Mouse (Mus musculus): ENCODE results near the gene Pdilt. TPM values are rescaled to one million over a fixed set of nuclear protein-coding genes. Genes with fewer than 3 reads are reported as not detected.

Pdilt gene
- polyA plus RNA-seq, 1 experiment from 2014 or later: not detected

- no peak overlapping the region for H3K4me2 ChIP-seq (replicated peaks)
- no peak overlapping the region for H3K9ac ChIP-seq
- H3K27me3 ChIP-seq: no peaks in the 10 kb centered on the region
- 70% methylated on average over 2 of the region's 2 CpGs for WGBS
- H3K4me3 ChIP-seq: no peak overlapping the region
- H3K4me1 ChIP-seq: no peaks in the 10 kb centered on the region
- H3K36me3 ChIP-seq: no peaks in the 10 kb centered on the region
- ATAC-seq (ENCODE audit: insufficient number of reproducible peaks, insufficient read depth, low FRiP score, low TSS enrichment): no peak
- H3K9me3 ChIP-seq: no peaks in the 10 kb centered on the region
- H3K27ac ChIP-seq: no peak overlapping the region
Measured at GRCm38 (mm10) chr7:119527548-119527947, 4.3 kb upstream of the Pdilt start.

- 89% methylated on average over 1 of the region's 1 CpGs for WGBS
- H3K27ac ChIP-seq: no peak overlapping the region
- H3K27me3 ChIP-seq: no peaks in the 10 kb centered on the region
- H3K9ac ChIP-seq: no peak overlapping the region
- no peak overlapping the region for H3K4me3 ChIP-seq
- no peaks in the 10 kb centered on the region for H3K4me1 ChIP-seq
- no peaks in the 10 kb centered on the region for H3K9me3 ChIP-seq
- no peaks in the 10 kb centered on the region for H3K36me3 ChIP-seq
- ATAC-seq (ENCODE audit: insufficient number of reproducible peaks, insufficient read depth, low FRiP score, low TSS enrichment): no peak
- no peak overlapping the region for H3K4me2 ChIP-seq (replicated peaks)
Measured at GRCm38 (mm10) chr7:119527135-119527534, 3.8 kb upstream of the Pdilt start.

- Histone ChIP-seq H3K4me2 (replicated peaks) (no peak overlapping the region), H3K4me3 (no peak overlapping the region), H3K27ac (no peak overlapping the region), H3K4me1 (no peaks in the 10 kb centered on the region), H3K9ac (no peak overlapping the region), H3K9me3 (no peaks in the 10 kb centered on the region), H3K27me3 (no peaks in the 10 kb centered on the region), H3K36me3 (no peaks in the 10 kb centered on the region)
- ATAC-seq (ENCODE audit: insufficient number of reproducible peaks, insufficient read depth, low FRiP score, low TSS enrichment): no peak
- 71% methylated on average over 13 of the region's 13 CpGs for WGBS
Measured at GRCm38 (mm10) chr7:119526486-119526885, 3.2 kb upstream of the Pdilt start.

- Histone ChIP-seq H3K27me3 (no peaks in the 10 kb centered on the region), H3K4me2 (replicated peaks) (no peak overlapping the region), H3K27ac (no peak overlapping the region), H3K4me1 (no peaks in the 10 kb centered on the region), H3K9me3 (no peaks in the 10 kb centered on the region), H3K9ac (no peak overlapping the region), H3K36me3 (no peaks in the 10 kb centered on the region), H3K4me3 (no peak overlapping the region)
- 43% methylated on average over 2 of the region's 2 CpGs for WGBS
- no peak for ATAC-seq (ENCODE audit: insufficient number of reproducible peaks, insufficient read depth, low FRiP score, low TSS enrichment)
Measured at GRCm38 (mm10) chr7:119525881-119526281, 2.6 kb upstream of the Pdilt start.

GRCm38 (mm10) chr7:119522385-119522784, 904 bp downstream of the Pdilt start:
- Histone ChIP-seq H3K27ac (no peak overlapping the region), H3K4me1 (no peaks in the 10 kb centered on the region), H3K36me3 (no peaks in the 10 kb centered on the region), H3K9ac (no peak overlapping the region), H3K4me2 (replicated peaks) (no peak overlapping the region), H3K4me3 (no peak overlapping the region), H3K27me3 (no peaks in the 10 kb centered on the region), H3K9me3 (no peaks in the 10 kb centered on the region)
- 65% methylated on average over 1 of the region's 1 CpGs for WGBS
- no peak for ATAC-seq (ENCODE audit: insufficient number of reproducible peaks, insufficient read depth, low FRiP score, low TSS enrichment)

- Histone ChIP-seq H3K4me2 (replicated peaks) (no peak overlapping the region), H3K4me1 (no peaks in the 10 kb centered on the region), H3K9ac (no peak overlapping the region), H3K27me3 (no peaks in the 10 kb centered on the region), H3K27ac (no peak overlapping the region), H3K36me3 (no peaks in the 10 kb centered on the region), H3K9me3 (no peaks in the 10 kb centered on the region), H3K4me3 (no peak overlapping the region)
- ATAC-seq (ENCODE audit: insufficient number of reproducible peaks, insufficient read depth, low FRiP score, low TSS enrichment): no peak
- 83% methylated on average over 3 of the region's 3 CpGs for WGBS
Measured at GRCm38 (mm10) chr7:119521816-119522215, 1.5 kb downstream of the Pdilt start.

GRCm38 (mm10) chr7:119519654-119520053, 3.6 kb downstream of the Pdilt start:
- Histone ChIP-seq H3K36me3 (no peaks in the 10 kb centered on the region), H3K4me1 (no peaks in the 10 kb centered on the region), H3K27ac (no peak overlapping the region), H3K27me3 (no peaks in the 10 kb centered on the region), H3K9ac (no peak overlapping the region), H3K4me2 (replicated peaks) (no peak overlapping the region), H3K9me3 (no peaks in the 10 kb centered on the region), H3K4me3 (no peak overlapping the region)
- no peak for ATAC-seq (ENCODE audit: insufficient number of reproducible peaks, insufficient read depth, low FRiP score, low TSS enrichment)
- WGBS: 44% methylated on average over 5 of the region's 5 CpGs

- H3K9me3 ChIP-seq: no peaks in the 10 kb centered on the region
- H3K27ac ChIP-seq: no peak within 1 kb of the TSS
- no peak within 1 kb of the TSS for H3K4me2 ChIP-seq (replicated peaks)
- WGBS: 74% methylated on average over 5 of the region's 5 CpGs
- no peaks in the 10 kb centered on the region for H3K36me3 ChIP-seq
- H3K27me3 ChIP-seq: no peaks in the 10 kb centered on the region
- no peak within 1 kb of the TSS for H3K4me3 ChIP-seq
- no peak for ATAC-seq (ENCODE audit: insufficient number of reproducible peaks, insufficient read depth, low FRiP score, low TSS enrichment)
- no peaks in the 10 kb centered on the region for H3K4me1 ChIP-seq
- H3K9ac ChIP-seq: no peak within 1 kb of the TSS
Measured at GRCm38 (mm10) chr7:119519163-119519562, 4.1 kb downstream of the Pdilt start, which contains the start of gene Acsm5. Acsm5 (plus strand) TSS chr7:119519463.

- H3K4me3 ChIP-seq: no peak overlapping the region
- H3K36me3 ChIP-seq: no peaks in the 10 kb centered on the region
- H3K9ac ChIP-seq: no peak overlapping the region
- no peaks in the 10 kb centered on the region for H3K27me3 ChIP-seq
- no peak overlapping the region for H3K4me2 ChIP-seq (replicated peaks)
- H3K27ac ChIP-seq: no peak overlapping the region
- H3K9me3 ChIP-seq: no peaks in the 10 kb centered on the region
- no peak for ATAC-seq (ENCODE audit: insufficient number of reproducible peaks, insufficient read depth, low FRiP score, low TSS enrichment)
- no peaks in the 10 kb centered on the region for H3K4me1 ChIP-seq
- 84% methylated on average over 7 of the region's 7 CpGs for WGBS
Measured at GRCm38 (mm10) chr7:119516272-119516558, 7.1 kb downstream of the Pdilt start.

GRCm38 (mm10) chr7:119515492-119516271, 7.6 kb downstream of the Pdilt start:
- no peaks in the 10 kb centered on the region for H3K9me3 ChIP-seq
- WGBS: 63% methylated on average over 10 of the region's 10 CpGs
- H3K27me3 ChIP-seq: no peaks in the 10 kb centered on the region
- H3K4me1 ChIP-seq: no peaks in the 10 kb centered on the region
- H3K27ac ChIP-seq: no peak overlapping the region
- no peaks in the 10 kb centered on the region for H3K36me3 ChIP-seq
- no peak overlapping the region for H3K9ac ChIP-seq
- H3K4me3 ChIP-seq: no peak overlapping the region
- no peak for ATAC-seq (ENCODE audit: insufficient number of reproducible peaks, insufficient read depth, low FRiP score, low TSS enrichment)
- H3K4me2 ChIP-seq (replicated peaks): no peak overlapping the region

GRCm38 (mm10) chr7:119513056-119513455, 10.2 kb downstream of the Pdilt start:
- H3K27ac ChIP-seq: no peak overlapping the region
- no peaks in the 10 kb centered on the region for H3K27me3 ChIP-seq
- H3K4me3 ChIP-seq: no peak overlapping the region
- no peaks in the 10 kb centered on the region for H3K9me3 ChIP-seq
- no peak overlapping the region for H3K4me2 ChIP-seq (replicated peaks)
- H3K36me3 ChIP-seq: no peaks in the 10 kb centered on the region
- no peak overlapping the region for H3K9ac ChIP-seq
- no peaks in the 10 kb centered on the region for H3K4me1 ChIP-seq
- WGBS: 33% methylated on average over 7 of the region's 7 CpGs
- ATAC-seq (ENCODE audit: insufficient number of reproducible peaks, insufficient read depth, low FRiP score, low TSS enrichment): 0 out of 2 replicates have a peak, but pooled peaks have one; percentile 10

- no peak overlapping the region for H3K27ac ChIP-seq
- H3K4me3 ChIP-seq: no peak overlapping the region
- H3K36me3 ChIP-seq: no peaks in the 10 kb centered on the region
- H3K4me1 ChIP-seq: no peaks in the 10 kb centered on the region
- H3K9me3 ChIP-seq: no peaks in the 10 kb centered on the region
- no peaks in the 10 kb centered on the region for H3K27me3 ChIP-seq
- no peak overlapping the region for H3K4me2 ChIP-seq (replicated peaks)
- WGBS: 90% methylated on average over 4 of the region's 4 CpGs
- no peak for ATAC-seq (ENCODE audit: insufficient number of reproducible peaks, insufficient read depth, low FRiP score, low TSS enrichment)
- H3K9ac ChIP-seq: no peak overlapping the region
Measured at GRCm38 (mm10) chr7:119511143-119511542, 12.1 kb downstream of the Pdilt start.

Data from embryonic facial prominence, embryonic 12.5 days (tissue).